Mouse (Mus musculus) c-Kit-negative CD71-positive TER-119-positive erythroid progenitor cells, embryonic 14.5 days (primary cell): Measurements from ENCODE around the gene Cdc20b.
"Not testable (repeated sequence)": the region's sequence is repeated elsewhere in the genome, so short reads cannot be mapped to it uniquely, and the experiment has no call there.

Experiments
- DNase-seq: peaks from one replicate; pipeline ENCODE4 v3.0.0-alpha.2; 2013; ENCODE audit warnings: low read depth, low spot score

Cdc20b gene

DNA sequence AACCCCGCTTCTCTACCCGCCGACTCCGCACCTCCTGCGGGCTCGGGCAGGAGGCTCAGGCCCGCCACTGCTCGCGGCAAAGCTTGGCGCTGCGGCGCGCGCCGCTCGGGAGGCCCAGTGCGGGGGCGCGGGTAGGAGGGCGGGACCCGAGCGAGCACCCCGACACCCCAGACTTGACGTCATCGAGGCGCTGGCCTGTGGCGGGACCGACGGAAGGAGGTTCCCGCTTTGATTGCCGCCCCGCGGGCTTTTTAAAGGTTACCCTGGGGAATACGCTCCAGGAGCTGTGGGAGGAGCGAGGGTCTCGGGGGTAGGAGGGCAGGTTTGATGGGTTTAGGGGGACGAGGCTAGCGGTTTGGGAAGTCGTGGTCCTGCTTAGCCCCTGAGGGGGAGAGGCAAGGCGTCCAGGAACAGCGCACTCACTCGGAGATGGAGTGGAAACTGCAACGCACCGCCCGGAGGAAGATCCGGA is at the start of gene Cdc20b:
Gene Cdc20b, plus strand, starts transcription at position 162 of the 472 bp plus-strand sequence.
- DNase-seq = peak; percentile 29

DNA sequence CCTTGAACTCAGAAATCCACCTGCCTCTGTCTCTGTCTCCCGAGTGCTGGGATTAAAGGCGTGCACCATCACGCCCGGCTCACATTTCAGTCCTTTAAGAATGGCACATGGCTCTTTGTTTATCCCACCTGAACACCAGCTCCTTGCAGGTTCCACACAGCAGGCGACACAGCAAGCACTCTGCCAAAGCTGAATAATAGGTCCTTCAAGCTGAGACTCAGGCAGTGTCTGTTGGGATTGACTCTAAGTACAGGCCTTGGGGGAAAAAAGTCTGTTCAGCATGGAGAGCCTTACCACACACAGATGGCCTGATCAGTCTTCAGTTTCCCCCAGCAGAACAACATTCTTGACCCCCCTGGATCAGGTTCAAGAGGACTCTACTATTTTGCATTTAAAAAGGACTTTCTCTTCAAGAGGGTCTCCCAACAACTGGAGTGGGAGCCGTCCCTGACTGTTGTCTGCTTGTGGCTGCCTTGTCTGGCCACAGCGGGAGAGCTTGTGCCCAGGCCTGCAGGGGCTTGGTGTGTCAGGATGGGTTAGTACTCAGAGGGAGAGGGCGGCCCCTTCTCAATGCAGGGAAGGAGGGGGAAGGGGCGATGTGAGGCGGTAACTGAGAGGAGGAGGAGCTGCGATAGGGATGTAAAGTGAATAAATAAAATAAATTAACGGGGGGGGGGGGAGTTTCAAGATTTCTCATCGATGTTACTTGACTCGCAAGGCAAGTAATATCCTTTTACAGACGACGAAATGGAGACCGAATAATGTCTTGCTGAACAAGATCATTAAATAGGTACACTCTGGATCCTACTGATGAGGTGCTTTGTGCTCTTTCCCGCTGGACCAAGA is 49.1 kb upstream of the Cdc20b start:
- DNase-seq = no peak

GRCm38 (mm10) chr13:112986451-112986950 is 48.4 kb upstream of the Cdc20b start:
- no peak for DNase-seq

DNA sequence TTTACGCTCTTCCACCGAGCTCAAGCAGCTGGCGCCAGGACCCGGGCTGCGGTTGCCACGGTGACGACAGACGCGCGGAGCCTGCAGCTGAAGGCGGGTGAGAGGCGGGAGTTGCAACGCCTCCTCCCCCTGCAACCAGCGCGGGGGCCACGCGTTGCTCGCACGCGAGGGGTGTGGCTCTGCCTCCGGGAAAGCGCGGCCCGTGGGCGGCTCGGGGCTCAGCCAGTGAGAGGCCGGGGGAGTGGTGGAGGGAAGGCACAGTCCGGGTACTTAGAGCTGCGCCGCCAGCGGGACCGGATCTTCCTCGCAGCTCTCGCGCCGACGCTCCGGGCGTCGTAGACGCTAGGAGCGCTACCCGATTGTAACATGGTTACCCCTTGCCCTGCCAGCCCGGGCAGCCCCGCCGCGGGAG is 47.4 kb upstream of the Cdc20b start, which contains the start of gene Ccno:
Gene Ccno, plus strand, starts transcription at position 271 of the 412 bp plus-strand sequence.
- no peak for DNase-seq

GRCm38 (mm10) chr13:112987991-112988390 is 46.9 kb upstream of the Cdc20b start:
- DNase-seq = no peak

DNA sequence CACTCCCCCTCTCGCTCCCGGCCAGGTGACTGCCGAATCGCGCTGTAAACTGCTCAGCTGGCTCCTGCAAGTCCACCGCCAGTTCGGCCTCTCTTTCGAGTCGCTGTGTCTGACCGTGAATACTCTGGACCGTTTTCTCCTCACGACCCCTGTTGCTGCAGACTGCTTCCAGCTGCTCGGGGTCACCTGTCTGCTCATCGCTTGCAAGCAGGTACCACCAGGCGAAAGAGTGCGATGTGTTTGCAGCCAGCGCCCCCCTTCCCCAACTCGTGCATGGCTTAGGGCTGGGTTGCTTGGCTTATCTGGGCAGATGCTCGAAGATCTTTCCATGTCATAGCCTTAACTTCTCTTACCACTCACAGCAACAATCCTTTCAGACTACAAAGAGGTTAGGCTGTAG is 46.0 kb upstream of the Cdc20b start:
- no peak for DNase-seq

GRCm38 (mm10) chr13:112989541-112989940 is 45.4 kb upstream of the Cdc20b start:
- DNase-seq = no peak

DNA sequence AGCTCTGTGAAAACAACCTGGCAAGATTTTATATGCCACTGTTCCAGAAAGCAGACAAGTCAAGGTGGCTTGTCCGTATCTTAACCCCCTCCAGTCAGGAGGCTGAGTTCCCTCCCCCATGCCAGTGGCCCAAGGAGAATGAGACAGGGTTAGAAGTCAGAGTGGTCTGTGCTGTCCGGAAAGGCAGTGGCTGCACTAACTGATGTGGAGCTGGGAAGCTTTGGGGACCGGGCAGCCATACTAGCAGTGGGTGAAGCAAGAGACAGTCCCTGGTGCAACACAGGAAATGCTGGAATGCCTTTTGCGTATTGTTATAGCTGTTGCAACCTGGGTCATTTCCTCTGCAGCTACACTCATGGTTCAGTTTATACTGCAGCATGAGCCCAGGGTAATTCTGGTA is 44.6 kb upstream of the Cdc20b start:
- DNase-seq = no peak

DNA sequence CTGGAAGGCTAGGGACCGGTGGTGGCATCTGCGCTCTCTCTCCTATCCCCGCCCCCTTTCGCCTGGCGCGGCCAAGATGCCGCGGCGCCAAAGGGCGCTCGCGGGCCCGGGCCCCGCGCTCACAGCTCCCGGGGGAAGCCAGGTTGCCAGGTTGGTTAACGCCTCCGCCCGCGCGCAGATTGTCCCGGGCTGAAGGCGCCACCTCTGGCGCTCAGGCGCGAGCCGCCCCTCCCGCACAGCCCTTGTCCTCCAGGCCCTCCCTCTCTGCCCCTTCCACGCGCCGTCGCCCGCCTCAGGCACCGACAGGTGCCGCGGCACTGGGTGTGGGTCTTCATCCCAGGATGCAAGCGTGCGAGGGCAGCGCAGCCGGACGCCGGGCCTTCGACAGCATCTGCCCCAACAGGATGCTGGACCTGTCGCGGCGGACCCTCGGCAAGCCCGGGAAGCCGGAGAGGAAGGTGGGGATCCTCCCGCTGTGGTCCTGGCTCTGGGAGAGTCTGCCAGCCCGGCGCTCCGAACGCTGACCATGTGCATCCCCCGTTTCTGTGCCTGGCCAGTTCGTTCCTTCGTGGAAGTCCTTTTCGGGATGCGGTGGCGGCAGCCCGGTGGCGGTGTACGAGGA is 41.3 kb upstream of the Cdc20b start, which contains the start of gene Mcidas:
Gene Mcidas, plus strand, starts transcription at position 315 of the 622 bp plus-strand sequence.
- DNase-seq = no peak

GRCm38 (mm10) chr13:112994191-112994590 is 40.7 kb upstream of the Cdc20b start:
- no peak for DNase-seq

- DNase-seq = no peak
Measured at GRCm38 (mm10) chr13:112996407-112996806, 38.5 kb upstream of the Cdc20b start.

GRCm38 (mm10) chr13:112997369-112997768 is 37.5 kb upstream of the Cdc20b start:
- DNase-seq = no peak

GRCm38 (mm10) chr13:112998427-112999201 is 36.3 kb upstream of the Cdc20b start:
- no peak for DNase-seq

DNA sequence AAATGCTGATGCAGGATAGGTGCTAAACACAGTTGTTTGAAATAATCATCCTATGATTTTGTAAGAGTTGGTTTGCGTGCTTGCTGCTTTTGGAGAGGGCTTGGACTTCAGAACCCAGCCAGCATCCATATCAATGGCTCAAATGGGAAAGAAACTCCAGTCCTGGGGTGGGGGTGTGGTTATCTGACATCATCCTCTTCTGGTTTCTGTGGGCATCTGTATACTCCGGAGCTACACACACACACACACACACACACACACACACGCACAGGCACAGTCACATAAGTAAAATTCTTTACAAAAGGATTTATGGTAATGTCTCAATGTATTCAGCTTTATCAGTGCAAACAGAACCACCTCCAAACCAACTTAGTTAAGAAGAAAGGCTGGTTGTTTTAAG is 34.8 kb upstream of the Cdc20b start:
- no peak for DNase-seq

DNA sequence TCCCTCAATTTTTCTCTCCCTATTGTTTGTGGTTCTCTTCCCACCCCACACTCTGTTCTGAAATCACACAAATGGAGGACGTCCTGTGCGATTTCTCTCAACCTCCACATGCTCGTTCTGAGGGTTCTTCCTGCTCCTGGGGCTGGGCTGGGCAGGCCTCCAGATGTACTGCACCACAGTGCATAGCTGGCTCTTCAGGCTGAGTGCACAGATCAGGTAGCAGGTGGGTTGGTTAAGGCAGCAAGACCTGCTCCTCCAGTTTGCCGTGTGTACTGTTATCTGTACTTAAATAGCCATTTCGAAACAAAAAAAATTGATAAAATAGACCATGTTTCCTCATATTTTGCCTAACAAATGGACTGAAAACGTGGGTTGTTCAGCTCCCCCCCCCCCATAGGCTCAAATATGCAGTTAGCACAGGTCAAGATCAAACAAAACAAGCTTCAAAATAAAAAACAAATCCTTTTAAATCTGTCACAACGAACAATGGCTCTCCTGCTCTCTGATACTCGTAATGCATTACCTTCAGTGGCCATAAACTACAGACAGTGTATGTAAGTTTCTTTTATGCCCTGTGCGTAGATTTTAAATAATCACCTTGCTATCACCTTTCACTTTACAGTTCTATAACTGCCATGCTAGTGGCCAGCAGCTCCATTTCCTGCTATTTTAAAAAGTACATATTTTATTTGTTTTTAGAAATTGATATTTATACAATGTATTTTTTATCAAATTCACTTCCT is 34.2 kb upstream of the Cdc20b start:
- no peak for DNase-seq

- no peak for DNase-seq
Measured at GRCm38 (mm10) chr13:113012683-113013082, 22.2 kb upstream of the Cdc20b start.

DNA sequence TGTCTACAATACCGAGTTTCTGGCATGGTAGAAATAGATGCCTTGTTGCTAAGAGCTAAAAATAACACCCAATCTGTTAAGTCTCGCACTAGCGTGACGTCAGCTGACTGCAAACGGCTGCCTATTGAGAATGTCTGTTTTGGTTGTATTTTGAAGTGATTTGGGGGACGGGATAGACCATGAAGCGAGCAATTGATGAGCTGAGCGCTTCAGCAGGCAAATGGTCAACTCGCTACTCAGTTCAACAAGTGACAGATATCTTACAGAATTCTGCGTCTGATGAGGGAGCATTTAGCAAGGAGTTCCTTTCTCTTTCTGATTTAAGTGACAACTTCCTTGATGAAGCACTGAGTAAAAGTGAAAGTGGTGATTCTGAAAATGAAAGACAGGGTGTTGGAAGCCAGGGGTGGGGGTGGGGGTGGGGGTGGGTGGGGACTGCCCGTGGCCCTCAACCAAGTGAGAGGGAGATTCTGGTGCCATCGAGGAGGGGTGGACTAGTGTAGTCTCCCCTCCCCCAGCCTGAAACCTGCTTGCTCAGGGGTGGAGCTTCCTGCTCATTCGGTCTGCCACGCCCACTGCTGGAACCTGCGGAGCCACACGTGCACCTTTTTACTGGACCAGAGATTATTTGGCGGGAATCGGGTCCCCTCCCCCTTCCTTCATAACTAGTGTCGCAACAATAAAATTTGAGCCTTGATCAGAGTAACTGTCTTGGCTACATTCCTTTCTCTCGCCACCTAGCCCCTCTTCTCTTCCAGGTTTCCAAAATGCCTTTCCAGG is 21.5 kb upstream of the Cdc20b start:
- not testable (repeated sequence) for DNase-seq

- DNase-seq = no peak
Measured at GRCm38 (mm10) chr13:113021521-113021920, 13.4 kb upstream of the Cdc20b start.

DNA sequence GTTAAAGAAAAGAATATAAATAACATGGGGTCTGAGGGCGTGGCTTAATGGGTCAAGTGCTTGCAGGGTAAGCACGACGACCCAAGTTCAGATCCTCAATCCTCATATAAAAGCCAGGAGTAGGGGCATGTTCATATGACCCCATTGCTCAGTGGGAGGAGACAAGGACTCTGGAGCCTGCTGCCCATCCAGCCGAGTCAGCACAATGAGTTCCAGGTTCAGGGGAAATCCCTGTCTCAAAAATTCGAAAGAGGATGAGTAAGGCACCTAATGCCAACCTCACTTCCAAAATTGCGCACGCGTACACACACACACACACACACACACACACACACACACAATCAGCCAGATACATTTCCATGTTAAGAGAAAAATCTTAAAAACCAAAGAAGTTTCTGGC is 12.4 kb upstream of the Cdc20b start:
- no peak for DNase-seq
